Mouse (Mus musculus): ENCODE measurements around the gene March11. TPM values are rescaled to one million over a fixed set of nuclear protein-coding genes. Genes with fewer than 3 reads are reported as not detected.

Gene March11
- polyA plus RNA-seq, 1 experiment from 2014 or later: 5.2 TPM

DNA sequence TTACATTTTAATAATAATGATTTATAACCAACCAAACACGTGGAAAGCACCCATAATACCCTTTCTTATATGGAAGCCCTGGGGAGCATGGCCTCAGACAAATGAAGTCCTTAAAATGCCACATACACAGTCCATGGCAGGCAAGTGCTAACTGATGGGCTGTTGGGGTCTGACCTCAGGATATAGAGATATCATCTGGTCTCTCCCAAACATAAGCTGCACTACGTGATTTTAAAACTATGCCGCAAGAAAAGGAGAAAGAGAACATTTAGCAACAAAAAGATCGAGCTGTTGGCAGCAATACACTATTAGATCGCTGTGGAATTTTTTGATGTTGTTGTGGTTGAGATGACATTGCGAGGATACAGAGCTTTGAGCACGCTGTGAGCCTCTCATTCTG, 126.9 kb downstream of the March11 start:
- 88% methylated on average over 7 of the region's 7 CpGs for WGBS
- Histone ChIP-seq H3K9me3 (ENCODE audit: control insufficient read depth, low read length) (no peaks in the 10 kb centered on the region), H3K36me3 (ENCODE audit: control insufficient read depth, insufficient read depth, low read length) (no peaks in the 10 kb centered on the region), H3K4me3 (ENCODE audit: low read depth, low read length) (no peak overlapping the region), H3K4me2 (ENCODE audit: low read depth) (no peak overlapping the region), H3K9ac (ENCODE audit: low read length) (no peak overlapping the region), H3K27me3 (ENCODE audit: control insufficient read depth, insufficient read depth, low read length) (no peaks in the 10 kb centered on the region), H3K27ac (ENCODE audit: low read depth, low read length) (no peak overlapping the region), H3K4me1 (ENCODE audit: control insufficient read depth, insufficient read depth, low read length) (no peaks in the 10 kb centered on the region)
- no peak for ATAC-seq (ENCODE audit: insufficient read depth, low FRiP score, low TSS enrichment)
- no peak for DNase-seq (ENCODE audit: low spot score)

- no peak for DNase-seq (ENCODE audit: low spot score)
- Histone ChIP-seq H3K27me3 (ENCODE audit: control insufficient read depth, insufficient read depth, low read length) (no peaks in the 10 kb centered on the region), H3K9ac (ENCODE audit: low read length) (no peak overlapping the region), H3K4me3 (ENCODE audit: low read depth, low read length) (no peak overlapping the region), H3K27ac (ENCODE audit: low read depth, low read length) (no peak overlapping the region), H3K4me1 (ENCODE audit: control insufficient read depth, insufficient read depth, low read length) (no peaks in the 10 kb centered on the region), H3K4me2 (ENCODE audit: low read depth) (no peak overlapping the region), H3K9me3 (ENCODE audit: control insufficient read depth, low read length) (no peaks in the 10 kb centered on the region), H3K36me3 (ENCODE audit: control insufficient read depth, insufficient read depth, low read length) (no peaks in the 10 kb centered on the region)
- WGBS: 65% methylated on average over 2 of the region's 2 CpGs
- ATAC-seq (ENCODE audit: insufficient read depth, low FRiP score, low TSS enrichment): no peak
Observed at GRCm38 (mm10) chr15:26437113-26437512, 128.3 kb downstream of the March11 start.
